Mouse (Mus musculus): ENCODE measurements at regions not wholly inside any gene's neighbourhood (a gene's known extent, or its start where the extent isn't known, plus 50 kb on each side); places are given as distances from the start of the nearest gene placed in this dataset.
A peak's percentile ranks its signal among the peaks of the same experiment; 100 is the strongest.

GRCm38 (mm10) chr1:60655206-60655605 is 61.4 kb upstream of the Cd28 start:
- H3K36me3 ChIP-seq (replicated peaks; ENCODE audit: low read length): no peaks in the 10 kb centered on the region
- TF ChIP-seq FLI1 (IDR thresholded peaks at IDR 0.05; ENCODE audit: low read length) (no peak), GATA1 (IDR thresholded peaks at IDR 0.05; ENCODE audit: borderline replicate concordance, low read length) (no peak)
- peaks cover 12% of the 10 kb centered on the region for H3K4me1 ChIP-seq
- H3K4me3 ChIP-seq (replicated peaks): no peak overlapping the region
- H3K27me3 ChIP-seq (replicated peaks): peaks cover 3% of the 10 kb centered on the region
- peaks cover 5% of the 10 kb centered on the region; the same call in 1 of the 2 replicates for H3K9me3 ChIP-seq

- H3K27me3 ChIP-seq (replicated peaks): peaks cover 5% of the 10 kb centered on the region
- TF ChIP-seq FLI1 (IDR thresholded peaks at IDR 0.05; ENCODE audit: low read length) (no peak), GATA1 (IDR thresholded peaks at IDR 0.05; ENCODE audit: borderline replicate concordance, low read length) (no peak)
- H3K36me3 ChIP-seq (replicated peaks; ENCODE audit: low read length): no peaks in the 10 kb centered on the region
- H3K4me1 ChIP-seq: peaks cover 5% of the 10 kb centered on the region; the same call in 1 of the 2 replicates
- H3K9me3 ChIP-seq: peaks cover 5% of the 10 kb centered on the region; the same call in 1 of the 2 replicates
- peak overlapping the region; percentile 35 for H3K4me3 ChIP-seq (replicated peaks)
Measured at GRCm38 (mm10) chr1:60652570-60653011, 64.0 kb upstream of the Cd28 start.

DNA sequence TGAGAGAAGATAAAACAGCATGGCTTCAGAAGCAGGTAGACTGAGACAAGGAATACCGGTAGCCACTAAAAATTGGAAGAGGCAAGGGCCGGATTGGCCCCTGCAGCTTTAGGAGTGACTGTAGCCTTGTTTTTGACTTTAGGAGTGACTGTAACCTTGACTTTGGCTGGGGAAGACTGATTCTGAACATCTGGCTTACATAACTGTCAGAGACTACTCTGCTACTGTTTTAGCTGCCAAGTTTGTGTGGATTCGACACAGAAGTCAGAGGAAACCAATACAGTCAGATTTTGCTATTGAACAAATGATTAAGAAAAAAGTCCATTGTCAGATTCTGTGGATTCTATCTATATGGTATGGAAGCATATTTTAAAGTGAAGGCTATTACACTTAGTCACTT is 66.4 kb upstream of the Cd28 start:
- Histone ChIP-seq H3K27me3 (replicated peaks) (peaks cover 5% of the 10 kb centered on the region), H3K36me3 (replicated peaks; ENCODE audit: low read length) (no peaks in the 10 kb centered on the region), H3K4me1 (peaks cover 4% of the 10 kb centered on the region; the same call in 1 of the 2 replicates), H3K9me3 (peaks cover 5% of the 10 kb centered on the region; the same call in 1 of the 2 replicates), H3K4me3 (replicated peaks) (no peak overlapping the region)
- TF ChIP-seq GATA1 (IDR thresholded peaks at IDR 0.05; ENCODE audit: borderline replicate concordance, low read length): no peak
- TF ChIP-seq FLI1 (IDR thresholded peaks at IDR 0.05; ENCODE audit: low read length): no peak

DNA sequence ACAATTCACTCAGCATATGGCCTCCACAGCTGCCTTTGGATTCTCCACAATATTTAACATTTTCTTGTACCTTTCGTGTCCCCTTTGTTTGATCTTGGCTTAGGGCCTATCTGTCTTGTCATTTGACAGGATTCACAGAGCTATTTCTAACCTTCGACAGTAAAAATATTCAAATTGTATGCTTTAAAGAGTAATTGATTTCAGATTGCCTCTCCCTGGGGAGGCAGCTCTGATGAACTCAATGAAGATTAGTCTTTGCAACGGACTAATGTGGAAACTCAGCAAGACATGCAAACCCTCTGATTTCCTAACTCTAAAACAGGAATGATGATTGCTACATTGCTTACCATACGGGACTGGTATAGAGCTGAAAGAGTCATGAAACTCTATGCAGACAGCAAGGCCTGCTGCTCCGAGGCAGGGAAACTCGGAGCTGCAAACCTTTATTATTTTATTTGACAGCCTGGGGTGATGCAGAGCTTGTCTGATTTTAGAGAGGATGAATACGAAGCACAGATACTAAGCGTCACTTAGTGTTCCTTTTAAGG is 67.2 kb upstream of the Cd28 start:
- H3K36me3 ChIP-seq (replicated peaks; ENCODE audit: low read length): no peaks in the 10 kb centered on the region
- no peak for TF ChIP-seq GATA1 (IDR thresholded peaks at IDR 0.05; ENCODE audit: borderline replicate concordance, low read length)
- no peak for TF ChIP-seq FLI1 (IDR thresholded peaks at IDR 0.05; ENCODE audit: low read length)
- H3K4me1 ChIP-seq: peaks cover 4% of the 10 kb centered on the region; the same call in 1 of the 2 replicates
- peaks cover 5% of the 10 kb centered on the region for H3K27me3 ChIP-seq (replicated peaks)
- peaks cover 3% of the 10 kb centered on the region; the same call in 1 of the 2 replicates for H3K9me3 ChIP-seq
- H3K4me3 ChIP-seq (replicated peaks): no peak overlapping the region

GRCm38 (mm10) chr1:60646828-60647227 is 69.8 kb upstream of the Cd28 start:
- Histone ChIP-seq H3K4me1 (peaks cover 12% of the 10 kb centered on the region), H3K36me3 (replicated peaks; ENCODE audit: low read length) (no peaks in the 10 kb centered on the region), H3K4me3 (replicated peaks) (no peak overlapping the region), H3K9me3 (no peaks in the 10 kb centered on the region), H3K27me3 (replicated peaks) (peaks cover 5% of the 10 kb centered on the region)
- TF ChIP-seq FLI1 (IDR thresholded peaks at IDR 0.05; ENCODE audit: low read length) (no peak), GATA1 (IDR thresholded peaks at IDR 0.05; ENCODE audit: borderline replicate concordance, low read length) (no peak)

DNA sequence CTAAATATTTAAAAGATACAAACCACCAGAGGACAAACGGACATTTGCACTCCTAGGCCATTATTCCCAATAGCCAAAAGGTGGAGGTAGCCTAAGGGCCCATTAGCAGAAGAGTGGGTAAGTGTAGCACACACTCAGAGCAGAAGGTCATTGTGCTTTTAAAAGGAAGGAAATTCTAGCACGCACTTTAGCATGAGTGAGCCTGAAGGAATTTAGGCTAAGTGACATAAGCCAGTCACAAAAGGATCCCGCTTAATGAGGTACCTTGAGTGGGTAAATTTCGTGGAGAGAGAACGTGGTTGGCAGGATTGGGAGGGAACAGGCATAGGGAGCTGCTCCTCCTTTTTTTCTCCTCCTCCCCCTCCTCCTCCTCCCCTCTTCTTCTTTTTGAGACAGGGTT is 70.4 kb upstream of the Cd28 start:
- Histone ChIP-seq H3K27me3 (replicated peaks) (peaks cover 5% of the 10 kb centered on the region), H3K4me1 (peaks cover 18% of the 10 kb centered on the region), H3K4me3 (replicated peaks) (no peak overlapping the region), H3K9me3 (no peaks in the 10 kb centered on the region), H3K36me3 (replicated peaks; ENCODE audit: low read length) (no peaks in the 10 kb centered on the region)
- TF ChIP-seq GATA1 (IDR thresholded peaks at IDR 0.05; ENCODE audit: borderline replicate concordance, low read length) (no peak), FLI1 (IDR thresholded peaks at IDR 0.05; ENCODE audit: low read length) (no peak)

DNA sequence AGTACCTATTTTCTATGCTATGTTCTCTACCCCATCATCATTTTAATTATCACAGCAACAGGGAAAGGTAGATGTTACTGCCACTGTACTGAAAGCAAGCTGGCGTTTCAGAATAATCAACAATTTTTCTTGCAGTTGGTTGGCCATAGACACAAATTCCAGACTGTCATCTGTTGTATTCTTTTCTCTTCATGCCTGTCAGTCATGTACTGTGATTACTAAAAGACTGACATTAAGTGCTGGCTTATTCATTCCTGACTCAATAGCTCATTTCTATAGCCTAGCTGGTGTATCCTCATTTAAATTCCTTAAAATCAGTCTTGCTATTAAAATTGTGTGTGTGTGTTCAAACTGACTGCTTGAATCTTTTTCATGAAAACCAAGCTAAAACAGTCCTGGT is 71.4 kb upstream of the Cd28 start:
- TF ChIP-seq GATA1 (IDR thresholded peaks at IDR 0.05; ENCODE audit: borderline replicate concordance, low read length) (no peak), FLI1 (IDR thresholded peaks at IDR 0.05; ENCODE audit: low read length) (no peak)
- Histone ChIP-seq H3K4me3 (replicated peaks) (no peak overlapping the region), H3K9me3 (no peaks in the 10 kb centered on the region), H3K27me3 (replicated peaks) (peaks cover 2% of the 10 kb centered on the region), H3K36me3 (replicated peaks; ENCODE audit: low read length) (no peaks in the 10 kb centered on the region), H3K4me1 (peaks cover 18% of the 10 kb centered on the region)

DNA sequence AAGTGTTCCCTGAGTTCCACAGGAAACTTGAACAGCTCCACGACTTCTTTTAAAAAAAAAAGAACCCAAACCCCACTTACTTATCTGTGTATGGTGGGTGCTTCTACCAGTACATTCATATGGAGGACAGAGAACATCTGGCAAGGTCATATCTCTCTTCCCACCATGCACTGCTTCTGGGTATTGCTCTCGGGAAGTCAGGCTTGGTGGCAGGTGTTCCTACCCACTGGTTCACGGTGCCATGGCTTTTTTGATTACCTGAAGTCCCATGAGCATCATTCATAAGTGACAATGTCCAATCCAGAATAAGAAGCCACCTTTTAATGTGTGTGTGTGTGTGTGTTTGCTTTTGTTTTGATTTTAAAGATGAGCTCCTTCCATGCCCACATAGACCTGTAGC is 73.8 kb upstream of the Cd28 start:
- H3K4me1 ChIP-seq: peaks cover 18% of the 10 kb centered on the region
- H3K4me3 ChIP-seq (replicated peaks): no peak overlapping the region
- H3K9me3 ChIP-seq: no peaks in the 10 kb centered on the region
- H3K27me3 ChIP-seq (replicated peaks): no peaks in the 10 kb centered on the region
- H3K36me3 ChIP-seq (replicated peaks; ENCODE audit: low read length): no peaks in the 10 kb centered on the region
- TF ChIP-seq GATA1 (IDR thresholded peaks at IDR 0.05; ENCODE audit: borderline replicate concordance, low read length): no peak
- TF ChIP-seq FLI1 (IDR thresholded peaks at IDR 0.05; ENCODE audit: low read length): no peak

DNA sequence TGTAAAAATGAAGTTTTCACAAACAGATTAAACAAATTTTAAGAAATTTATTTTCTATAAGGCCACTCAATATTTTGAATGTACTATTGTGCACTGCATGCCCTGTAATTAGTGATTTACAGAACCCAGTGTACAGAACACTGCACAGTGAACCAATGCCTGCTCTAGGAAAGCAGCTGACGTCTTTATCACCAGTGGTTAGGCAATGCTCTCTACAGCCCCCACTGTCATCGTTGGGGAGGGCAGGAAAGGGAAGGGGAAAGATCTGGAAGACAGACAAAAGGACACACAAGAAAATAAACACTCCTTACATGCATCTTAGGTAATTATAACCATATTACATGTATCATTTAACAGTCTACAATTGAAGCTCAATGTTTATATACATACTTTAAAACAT is 74.4 kb upstream of the Cd28 start:
- no peaks in the 10 kb centered on the region for H3K27me3 ChIP-seq (replicated peaks)
- no peaks in the 10 kb centered on the region for H3K36me3 ChIP-seq (replicated peaks; ENCODE audit: low read length)
- TF ChIP-seq FLI1 (IDR thresholded peaks at IDR 0.05; ENCODE audit: low read length) (no peak), GATA1 (IDR thresholded peaks at IDR 0.05; ENCODE audit: borderline replicate concordance, low read length) (no peak)
- H3K4me3 ChIP-seq (replicated peaks): peak overlapping the region; percentile 28
- H3K4me1 ChIP-seq: peaks cover 18% of the 10 kb centered on the region
- no peaks in the 10 kb centered on the region for H3K9me3 ChIP-seq

GRCm38 (mm10) chr1:60641324-60641764 is 74.4 kb upstream of the Raph1 start:
- Histone ChIP-seq H3K4me3 (replicated peaks) (no peak overlapping the region), H3K27me3 (replicated peaks) (no peaks in the 10 kb centered on the region), H3K4me1 (peaks cover 18% of the 10 kb centered on the region), H3K9me3 (no peaks in the 10 kb centered on the region), H3K36me3 (replicated peaks; ENCODE audit: low read length) (no peaks in the 10 kb centered on the region)
- TF ChIP-seq FLI1 (IDR thresholded peaks at IDR 0.05; ENCODE audit: low read length): no peak
- TF ChIP-seq GATA1 (IDR thresholded peaks at IDR 0.05; ENCODE audit: borderline replicate concordance, low read length): no peak

All from megakaryocyte, embryonic 14.5 days (primary cell).